Mouse (Mus musculus): ENCODE data around the gene Spert. TPM values are rescaled to one million over a fixed set of nuclear protein-coding genes. Genes with fewer than 3 reads are reported as not detected.

Spert gene
- not detected in 2 replicates for polyA plus RNA-seq (2015; fragmentation: Nextera tagmentation; extraction: Ambion mirVana)

DNA sequence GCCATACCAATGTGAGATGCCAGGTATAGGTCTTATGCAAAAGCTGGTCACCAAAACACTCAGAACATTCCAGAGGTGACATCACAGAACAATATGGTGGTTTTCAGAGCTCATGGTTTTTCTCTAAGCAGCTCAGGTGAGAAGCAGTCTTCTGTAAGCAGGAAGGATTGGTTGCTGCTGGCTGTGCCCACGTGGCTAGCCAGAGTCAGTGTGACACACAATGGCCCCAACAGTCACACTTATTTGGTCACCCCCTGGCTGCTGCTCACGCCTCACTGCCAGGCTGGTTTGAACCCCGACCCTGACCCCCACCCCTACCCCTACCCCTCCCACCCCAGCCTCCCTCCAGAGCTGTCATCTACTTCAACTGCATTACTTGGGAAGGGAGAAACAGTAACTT lies at the start of gene Spert:
Spert (minus strand) TSS at position 139 of the 400 bp plus-strand sequence.
- TF ChIP-seq CTCF (IDR thresholded peaks at IDR 0.05; ENCODE audit: low read depth), result no peak
- Histone ChIP-seq H3K4me2 (replicated peaks; ENCODE audit: low read depth) (no peak within 1 kb of the TSS), H3K4me3 (ENCODE audit: low read depth, low read length) (no peak within 1 kb of the TSS), H3K9me3 (ENCODE audit: control insufficient read depth) (no peaks in the 10 kb centered on the region), H3K27ac (ENCODE audit: low read depth, low read length) (no peak within 1 kb of the TSS), H3K9ac (ENCODE audit: low read depth, low read length) (no peak within 1 kb of the TSS), H3K27me3 (replicated peaks; ENCODE audit: control insufficient read depth, insufficient read depth, low read length) (no peaks in the 10 kb centered on the region), H3K36me3 (ENCODE audit: control insufficient read depth, insufficient read depth) (no peaks in the 10 kb centered on the region), H3K4me1 (replicated peaks; ENCODE audit: control insufficient read depth, insufficient read depth, low read length) (no peaks in the 10 kb centered on the region)
- 72% methylated on average over 3 of the region's 3 CpGs for WGBS
- ATAC-seq, result no peak

DNA sequence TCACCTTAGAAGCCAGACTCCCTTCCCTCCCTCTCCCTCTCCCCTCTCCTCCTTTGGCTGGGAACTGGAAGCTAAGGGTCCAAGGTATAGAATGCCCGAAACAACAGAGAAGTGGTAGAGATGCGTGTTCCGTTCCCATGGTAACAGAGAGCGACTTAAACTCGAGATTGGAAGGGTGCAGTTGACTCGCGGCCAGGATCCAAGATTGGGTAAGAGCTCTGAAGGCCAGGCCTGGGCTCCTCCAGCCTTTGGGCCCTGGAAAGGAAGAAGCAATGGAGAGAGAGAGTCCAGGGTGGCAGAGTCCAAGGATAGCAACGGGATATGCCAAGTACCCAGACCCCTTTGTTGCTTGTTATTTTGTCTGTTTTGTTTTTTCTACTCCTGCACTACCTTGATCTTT lies 49.2 kb upstream of the Spert start, which contains the start of gene Erich6b:
Erich6b (plus strand) TSS at position 180 of the 400 bp plus-strand sequence.
- no peak for TF ChIP-seq CTCF (IDR thresholded peaks at IDR 0.05; ENCODE audit: low read depth)
- no peak within 1 kb of the TSS for H3K9ac ChIP-seq (ENCODE audit: low read depth, low read length)
- no peaks in the 10 kb centered on the region for H3K27me3 ChIP-seq (replicated peaks; ENCODE audit: control insufficient read depth, insufficient read depth, low read length)
- H3K4me3 ChIP-seq (ENCODE audit: low read depth, low read length), result no peak within 1 kb of the TSS
- ATAC-seq, result no peak
- H3K27ac ChIP-seq (ENCODE audit: low read depth, low read length), result no peak within 1 kb of the TSS
- H3K4me2 ChIP-seq (replicated peaks; ENCODE audit: low read depth), result no peak within 1 kb of the TSS
- H3K36me3 ChIP-seq (ENCODE audit: control insufficient read depth, insufficient read depth), result no peaks in the 10 kb centered on the region
- no peaks in the 10 kb centered on the region for H3K4me1 ChIP-seq (replicated peaks; ENCODE audit: control insufficient read depth, insufficient read depth, low read length)
- no peaks in the 10 kb centered on the region for H3K9me3 ChIP-seq (ENCODE audit: control insufficient read depth)
- 77% methylated on average over 8 of the region's 8 CpGs for WGBS

DNA sequence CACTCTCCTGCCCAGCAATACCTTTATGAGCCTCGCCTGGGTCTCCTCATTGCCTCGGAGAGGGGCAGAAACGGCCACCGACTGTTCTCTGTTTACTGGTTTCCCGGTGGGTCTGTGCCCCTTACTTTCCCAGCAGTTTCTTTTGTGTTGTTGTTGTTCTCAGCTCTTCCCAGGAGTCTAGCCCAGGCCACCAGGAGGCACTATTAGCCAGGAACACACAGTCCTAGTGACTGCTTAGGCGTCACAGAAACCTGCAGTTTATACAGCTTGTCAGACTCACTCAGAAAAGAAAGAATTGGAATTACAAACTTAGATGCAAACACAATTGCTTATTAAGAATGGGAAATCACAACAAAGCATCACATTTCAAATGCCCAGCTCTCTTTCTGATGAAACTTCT lies 48.5 kb upstream of the Spert start:
- Histone ChIP-seq H3K4me1 (replicated peaks; ENCODE audit: control insufficient read depth, insufficient read depth, low read length) (no peaks in the 10 kb centered on the region), H3K27ac (ENCODE audit: low read depth, low read length) (no peak overlapping the region), H3K4me3 (ENCODE audit: low read depth, low read length) (no peak overlapping the region), H3K9ac (ENCODE audit: low read depth, low read length) (no peak overlapping the region), H3K27me3 (replicated peaks; ENCODE audit: control insufficient read depth, insufficient read depth, low read length) (no peaks in the 10 kb centered on the region), H3K4me2 (replicated peaks; ENCODE audit: low read depth) (no peak overlapping the region), H3K9me3 (ENCODE audit: control insufficient read depth) (no peaks in the 10 kb centered on the region), H3K36me3 (ENCODE audit: control insufficient read depth, insufficient read depth) (no peaks in the 10 kb centered on the region)
- TF ChIP-seq CTCF (IDR thresholded peaks at IDR 0.05; ENCODE audit: low read depth), result peak; percentile 49
- no peak for ATAC-seq
- 61% methylated on average over 6 of the region's 6 CpGs for WGBS

DNA sequence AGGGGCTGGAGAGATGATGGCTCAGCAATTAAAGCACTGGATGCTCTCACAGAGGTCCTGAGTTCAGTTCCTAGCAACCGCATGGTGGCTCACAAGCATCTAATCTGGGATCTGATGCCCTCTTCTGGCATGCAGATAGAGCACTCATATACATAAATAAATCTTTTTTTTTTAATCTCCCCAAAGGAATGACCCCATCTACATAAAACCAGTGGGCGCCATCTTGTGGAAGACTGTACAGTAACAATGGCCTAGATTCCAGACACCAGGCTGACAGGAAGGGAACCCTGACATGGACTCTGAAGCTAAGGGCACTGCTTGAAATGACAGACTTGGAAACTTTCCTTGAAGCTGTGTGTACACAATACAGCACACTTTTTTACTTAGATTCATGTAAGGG lies 47.9 kb upstream of the Spert start:
- no peak overlapping the region for H3K4me2 ChIP-seq (replicated peaks; ENCODE audit: low read depth)
- no peak overlapping the region for H3K27ac ChIP-seq (ENCODE audit: low read depth, low read length)
- H3K27me3 ChIP-seq (replicated peaks; ENCODE audit: control insufficient read depth, insufficient read depth, low read length), result no peaks in the 10 kb centered on the region
- no peak overlapping the region for H3K9ac ChIP-seq (ENCODE audit: low read depth, low read length)
- no peaks in the 10 kb centered on the region for H3K4me1 ChIP-seq (replicated peaks; ENCODE audit: control insufficient read depth, insufficient read depth, low read length)
- H3K4me3 ChIP-seq (ENCODE audit: low read depth, low read length), result no peak overlapping the region
- H3K9me3 ChIP-seq (ENCODE audit: control insufficient read depth), result no peaks in the 10 kb centered on the region
- TF ChIP-seq CTCF (IDR thresholded peaks at IDR 0.05; ENCODE audit: low read depth), result peak; percentile 46
- WGBS, result 89% methylated on average over 2 of the region's 2 CpGs
- no peak for ATAC-seq
- H3K36me3 ChIP-seq (ENCODE audit: control insufficient read depth, insufficient read depth), result no peaks in the 10 kb centered on the region

DNA sequence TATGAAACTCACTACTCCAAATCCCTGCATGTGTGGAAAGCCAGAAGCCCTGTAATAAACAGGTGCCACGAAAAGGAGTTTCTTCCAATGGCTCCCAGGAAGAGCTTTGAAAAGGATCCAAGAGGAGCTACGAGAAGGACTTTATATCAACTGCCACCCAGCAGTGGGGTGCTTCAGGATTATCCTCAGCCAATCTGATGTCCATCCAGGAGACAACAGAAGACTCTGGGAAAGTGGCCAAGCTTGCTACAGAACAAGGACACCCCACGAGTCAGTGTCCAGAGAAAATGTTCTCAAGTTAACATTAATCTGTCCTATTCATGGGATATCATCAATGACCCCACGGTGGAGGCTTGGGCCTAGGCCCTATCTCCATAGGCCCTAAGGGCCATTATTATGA lies 44.7 kb upstream of the Spert start:
- ATAC-seq, result no peak
- WGBS, result 76% methylated on average over 4 of the region's 4 CpGs

DNA sequence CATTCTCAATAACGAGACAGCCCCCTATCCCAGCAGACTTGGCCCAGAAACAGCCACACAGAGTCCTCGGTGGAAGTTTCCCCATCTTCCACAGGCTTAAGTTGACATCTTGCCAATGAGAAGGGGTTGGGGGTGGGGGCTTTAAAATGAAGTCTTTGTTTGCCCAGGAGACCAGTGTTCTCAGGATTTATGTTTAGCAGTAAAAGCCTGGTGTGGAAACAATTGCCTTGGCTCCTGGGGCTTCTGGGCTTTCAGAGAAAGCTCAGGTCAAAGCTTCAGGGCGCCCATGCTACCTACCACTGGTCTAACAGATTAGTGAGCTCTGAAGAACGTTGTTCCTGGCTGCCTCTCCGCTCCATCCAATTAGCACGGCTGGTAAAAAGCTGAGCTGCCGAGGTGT lies 43.2 kb upstream of the Spert start:
- H3K27ac ChIP-seq (ENCODE audit: low read depth, low read length), result no peak overlapping the region
- H3K4me1 ChIP-seq (replicated peaks; ENCODE audit: control insufficient read depth, insufficient read depth, low read length), result no peaks in the 10 kb centered on the region
- H3K27me3 ChIP-seq (replicated peaks; ENCODE audit: control insufficient read depth, insufficient read depth, low read length), result no peaks in the 10 kb centered on the region
- H3K4me3 ChIP-seq (ENCODE audit: low read depth, low read length), result no peak overlapping the region
- no peak overlapping the region for H3K9ac ChIP-seq (ENCODE audit: low read depth, low read length)
- no peaks in the 10 kb centered on the region for H3K9me3 ChIP-seq (ENCODE audit: control insufficient read depth)
- whole genome bisulfite sequencing, result 54% methylated on average over 7 of the region's 7 CpGs
- H3K4me2 ChIP-seq (replicated peaks; ENCODE audit: low read depth), result no peak overlapping the region
- H3K36me3 ChIP-seq (ENCODE audit: control insufficient read depth, insufficient read depth), result no peaks in the 10 kb centered on the region
- no peak for TF ChIP-seq CTCF (IDR thresholded peaks at IDR 0.05; ENCODE audit: low read depth)
- no peak for ATAC-seq

More for the DNA sequence above, 44.7 kb upstream of the Spert start:
- H3K36me3 ChIP-seq (ENCODE audit: control insufficient read depth, insufficient read depth), result no peaks in the 10 kb centered on the region
- no peak overlapping the region for H3K4me3 ChIP-seq (ENCODE audit: low read depth, low read length)
- TF ChIP-seq CTCF (IDR thresholded peaks at IDR 0.05; ENCODE audit: low read depth), result no peak
- no peak overlapping the region for H3K4me2 ChIP-seq (replicated peaks; ENCODE audit: low read depth)
- no peaks in the 10 kb centered on the region for H3K4me1 ChIP-seq (replicated peaks; ENCODE audit: control insufficient read depth, insufficient read depth, low read length)
- H3K27me3 ChIP-seq (replicated peaks; ENCODE audit: control insufficient read depth, insufficient read depth, low read length), result no peaks in the 10 kb centered on the region
- H3K27ac ChIP-seq (ENCODE audit: low read depth, low read length), result no peak overlapping the region
- no peaks in the 10 kb centered on the region for H3K9me3 ChIP-seq (ENCODE audit: control insufficient read depth)
- H3K9ac ChIP-seq (ENCODE audit: low read depth, low read length), result no peak overlapping the region

DNA sequence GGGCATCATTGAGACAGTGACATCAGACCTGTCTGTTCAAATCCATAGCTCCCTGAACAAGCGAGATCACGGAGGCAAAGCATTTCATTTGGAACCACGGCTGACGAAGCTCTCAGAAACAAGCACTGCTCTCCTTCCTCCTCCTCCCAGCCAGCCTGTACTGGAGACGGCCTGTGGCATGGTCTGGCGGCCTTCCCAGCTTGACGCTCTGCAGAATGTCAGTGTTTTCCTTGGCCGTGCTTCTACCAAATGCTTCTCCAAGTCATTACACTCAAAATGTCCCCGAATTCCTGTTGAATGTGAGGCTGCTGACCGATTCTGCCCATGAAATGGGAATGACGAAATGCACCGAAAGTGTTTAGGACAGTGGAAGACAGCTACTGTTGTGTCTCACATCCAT lies 42.4 kb upstream of the Spert start:
- H3K27ac ChIP-seq (ENCODE audit: low read depth, low read length), result no peak overlapping the region
- no peak for ATAC-seq
- no peaks in the 10 kb centered on the region for H3K36me3 ChIP-seq (ENCODE audit: control insufficient read depth, insufficient read depth)
- no peak for TF ChIP-seq CTCF (IDR thresholded peaks at IDR 0.05; ENCODE audit: low read depth)
- no peaks in the 10 kb centered on the region for H3K4me1 ChIP-seq (replicated peaks; ENCODE audit: control insufficient read depth, insufficient read depth, low read length)
- H3K4me2 ChIP-seq (replicated peaks; ENCODE audit: low read depth), result no peak overlapping the region
- no peak overlapping the region for H3K9ac ChIP-seq (ENCODE audit: low read depth, low read length)
- 64% methylated on average over 12 of the region's 12 CpGs for WGBS
- H3K27me3 ChIP-seq (replicated peaks; ENCODE audit: control insufficient read depth, insufficient read depth, low read length), result no peaks in the 10 kb centered on the region
- no peaks in the 10 kb centered on the region for H3K9me3 ChIP-seq (ENCODE audit: control insufficient read depth)
- no peak overlapping the region for H3K4me3 ChIP-seq (ENCODE audit: low read depth, low read length)

Data from intestine, postnatal 0 days (tissue).